Mouse (Mus musculus) forebrain, embryonic 14.5 days (tissue): ENCODE data around the gene Apon. TPM values are rescaled to one million over a fixed set of nuclear protein-coding genes. Genes with fewer than 3 reads are reported as not detected.

Experiments used
- ATAC-seq: fragments of 200-750 bp; cut with Nextera tagmentation; 2 replicates; pipeline ENCODE4 v1.8.0; 2017; ENCODE audit warnings: mild to moderate bottlenecking, moderate library complexity
- DNase-seq: peaks from one replicate; pipeline ENCODE4 v3.0.0-alpha.2; 2015; ENCODE audit warnings: low spot score
- H3K27ac ChIP-seq: fragments of 300-500 bp; sonication (generic); 2 replicates; pipeline ENCODE4 v1.5.1; 2014; ENCODE audit warnings: low read depth, mild to moderate bottlenecking, control low read depth, low read length, moderate library complexity
- H3K27me3 ChIP-seq: fragments of 300-500 bp; sonication (generic); replicated peaks from 2 replicates; pipeline ENCODE4 v1.6.1; 2014; ENCODE audit warnings: low read length, control low read depth, mixed read lengths; ENCODE audit not compliant: control insufficient read depth, insufficient read depth
- H3K36me3 ChIP-seq: fragments of 300-500 bp; sonication (generic); 2 replicates; pipeline ENCODE4 v1.6.1; 2014; ENCODE audit warnings: low read length, control low read depth; ENCODE audit not compliant: control insufficient read depth, insufficient read depth
- H3K4me1 ChIP-seq: fragments of 300-500 bp; sonication (generic); 2 replicates; pipeline ENCODE4 v1.6.1; 2014; ENCODE audit warnings: antibody characterized with exemption, low read length, control low read depth; ENCODE audit not compliant: control insufficient read depth, insufficient read depth
- H3K4me2 ChIP-seq: fragments of 300-500 bp; sonication (generic); 2 replicates; pipeline ENCODE4 v1.6.1; 2014; ENCODE audit warnings: mild to moderate bottlenecking, control low read depth, low read length
- H3K4me3 ChIP-seq: fragments of 300-500 bp; sonication (generic); 2 replicates; pipeline ENCODE4 v1.5.1; 2014; ENCODE audit warnings: low read depth, low read length, control low read depth
- H3K9ac ChIP-seq: fragments of 300-500 bp; sonication (generic); 2 replicates; pipeline ENCODE4 v1.6.1; 2014; ENCODE audit warnings: mild to moderate bottlenecking, low read length, control low read depth, moderate library complexity
- H3K9me3 ChIP-seq: fragments of 300-500 bp; sonication (generic); replicated peaks from 2 replicates; pipeline ENCODE4 v1.6.1; 2016; ENCODE audit warnings: low read length, control low read depth, mixed read lengths; ENCODE audit not compliant: control insufficient read depth
- WGBS: fragments of 180-500 bp; shearing (Covaris S2); extraction: QIAGEN DNeasy Blood & Tissue Kit; methylation state at CpG from one replicate; pipeline ENCODE4 v1.1.7; 2014; 5-methylcytosine and 5-hydroxymethylcytosine counted together
- polyA plus RNA-seq: library from polyadenylated mRNA; unstranded; fragments of >200 nt; fragmentation: Nextera tagmentation; extraction: Ambion mirVana; gene quantifications from 2 replicates; pipeline ENCODE4 v1.2.1, GENCODE M21; 2014

Apon gene
- 0.30 TPM in 1 of 2 replicates, not detected in the other for polyA plus RNA-seq

GRCm38 (mm10) chr10:128253677-128254255, at the start of gene Apon:
Apon (plus strand) TSS chr10:128254096.
- H3K9me3 ChIP-seq: no peaks in the 10 kb centered on the region
- DNase-seq: no peak
- H3K27ac ChIP-seq: no peak within 1 kb of the TSS
- ATAC-seq: no peak
- no peaks in the 10 kb centered on the region for H3K4me1 ChIP-seq
- H3K4me3 ChIP-seq: no peak within 1 kb of the TSS
- H3K27me3 ChIP-seq: no peaks in the 10 kb centered on the region
- 88% methylated on average over 4 of the region's 4 CpGs for WGBS
- H3K36me3 ChIP-seq: peaks cover 41% of the 10 kb centered on the region
- H3K4me2 ChIP-seq: no peak within 1 kb of the TSS
- no peak within 1 kb of the TSS for H3K9ac ChIP-seq

GRCm38 (mm10) chr10:128204941-128205340, 49.0 kb upstream of the Apon start:
- no peak overlapping the region for H3K4me3 ChIP-seq
- 91% methylated on average over 15 of the region's 15 CpGs for WGBS

GRCm38 (mm10) chr10:128208326-128208725, 45.6 kb upstream of the Apon start:
- Histone ChIP-seq H3K9ac (no peak overlapping the region), H3K4me3 (no peak overlapping the region), H3K27ac (no peak overlapping the region), H3K4me2 (no peak overlapping the region), H3K36me3 (0 out of 2 replicates have a peak, but pooled peaks cover 8% of the 10 kb centered on the region), H3K9me3 (no peaks in the 10 kb centered on the region), H3K4me1 (peaks cover 4% of the 10 kb centered on the region; the same call in 1 of the 2 replicates), H3K27me3 (no peaks in the 10 kb centered on the region)
- no peak for ATAC-seq
- 93% methylated on average over 10 of the region's 10 CpGs for WGBS
- DNase-seq: no peak

More at GRCm38 (mm10) chr10:128204941-128205340, 49.0 kb upstream of the Apon start:
- H3K27ac ChIP-seq: no peak overlapping the region
- no peaks in the 10 kb centered on the region for H3K4me1 ChIP-seq
- DNase-seq (no peak), ATAC-seq (no peak)
- no peaks in the 10 kb centered on the region for H3K27me3 ChIP-seq
- no peak overlapping the region for H3K9ac ChIP-seq
- H3K36me3 ChIP-seq: 0 out of 2 replicates have a peak, but pooled peaks cover 8% of the 10 kb centered on the region
- H3K9me3 ChIP-seq: no peaks in the 10 kb centered on the region
- no peak overlapping the region for H3K4me2 ChIP-seq

GRCm38 (mm10) chr10:128209311-128210009, 44.4 kb upstream of the Apon start:
- ATAC-seq (no peak), DNase-seq (no peak)
- H3K27me3 ChIP-seq: 0 out of 2 replicates have a peak, but pooled peaks cover 2% of the 10 kb centered on the region
- no peak overlapping the region for H3K4me2 ChIP-seq
- no peak overlapping the region for H3K9ac ChIP-seq
- H3K9me3 ChIP-seq: no peaks in the 10 kb centered on the region
- H3K4me3 ChIP-seq: no peak overlapping the region
- H3K4me1 ChIP-seq: peaks cover 4% of the 10 kb centered on the region; the same call in 1 of the 2 replicates
- H3K36me3 ChIP-seq: 0 out of 2 replicates have a peak, but pooled peaks cover 8% of the 10 kb centered on the region
- 93% methylated on average over 11 of the region's 11 CpGs for WGBS
- H3K27ac ChIP-seq: no peak overlapping the region

- no peak overlapping the region for H3K4me3 ChIP-seq
- no peaks in the 10 kb centered on the region for H3K9me3 ChIP-seq
- H3K36me3 ChIP-seq: 0 out of 2 replicates have a peak, but pooled peaks cover 8% of the 10 kb centered on the region
- H3K4me2 ChIP-seq: peak overlapping the region; percentile 61; the same call in 1 of the 2 replicates
- H3K27ac ChIP-seq: no peak overlapping the region
- peaks cover 4% of the 10 kb centered on the region; the same call in 1 of the 2 replicates for H3K4me1 ChIP-seq
- 89% methylated on average over 2 of the region's 2 CpGs for whole genome bisulfite sequencing
- H3K27me3 ChIP-seq: 0 out of 2 replicates have a peak, but pooled peaks cover 2% of the 10 kb centered on the region
- H3K9ac ChIP-seq: no peak overlapping the region
- ATAC-seq (no peak), DNase-seq (no peak)
These were observed 43.8 kb upstream of the Apon start for GRCm38 (mm10) chr10:128210131-128210530.

GRCm38 (mm10) chr10:128210954-128211353, 42.9 kb upstream of the Apon start:
- 29% methylated on average over 14 of the region's 14 CpGs for WGBS
- no peak for DNase-seq
- 0 out of 2 replicates have a peak, but pooled peaks cover 2% of the 10 kb centered on the region for H3K27me3 ChIP-seq

GRCm38 (mm10) chr10:128211390-128212108, 42.3 kb upstream of the Apon start, which contains the start of gene Spryd4:
Spryd4 (minus strand) TSS chr10:128211807.
- peak within 1 kb of the TSS; percentile 57 for H3K4me3 ChIP-seq
- H3K9me3 ChIP-seq: no peaks in the 10 kb centered on the region
- WGBS: under 1% methylated on average over 30 of the region's 30 CpGs
- H3K4me2 ChIP-seq: peak within 1 kb of the TSS; percentile 61
- DNase-seq: peak; percentile 96
- 0 out of 2 replicates have a peak, but pooled peaks cover 2% of the 10 kb centered on the region for H3K27me3 ChIP-seq
- H3K27ac ChIP-seq: no peak within 1 kb of the TSS; the same call in 1 of the 2 replicates
- H3K9ac ChIP-seq: peak within 1 kb of the TSS; percentile 68
- H3K4me1 ChIP-seq: peaks cover 4% of the 10 kb centered on the region; the same call in 1 of the 2 replicates
- ATAC-seq: peak; percentile 98
- 0 out of 2 replicates have a peak, but pooled peaks cover 5% of the 10 kb centered on the region for H3K36me3 ChIP-seq

More at GRCm38 (mm10) chr10:128210954-128211353, 42.9 kb upstream of the Apon start:
- H3K4me2 ChIP-seq: peak overlapping the region; percentile 61
- peak; percentile 14; the same call in 1 of the 2 replicates for ATAC-seq
- no peaks in the 10 kb centered on the region for H3K9me3 ChIP-seq
- H3K4me1 ChIP-seq: peaks cover 4% of the 10 kb centered on the region; the same call in 1 of the 2 replicates
- H3K9ac ChIP-seq: peak overlapping the region; percentile 68
- H3K36me3 ChIP-seq: 0 out of 2 replicates have a peak, but pooled peaks cover 8% of the 10 kb centered on the region
- H3K27ac ChIP-seq: no peak overlapping the region
- H3K4me3 ChIP-seq: peak overlapping the region; percentile 57

- H3K4me2 ChIP-seq: peak overlapping the region; percentile 61
- 49% methylated on average over 6 of the region's 6 CpGs for WGBS
- H3K27me3 ChIP-seq: 0 out of 2 replicates have a peak, but pooled peaks cover 2% of the 10 kb centered on the region
- peak overlapping the region; percentile 57 for H3K4me3 ChIP-seq
- no peak overlapping the region; the same call in 1 of the 2 replicates for H3K27ac ChIP-seq
- ATAC-seq: peak; percentile 13; the same call in 1 of the 2 replicates
- no peak for DNase-seq
- peak overlapping the region; percentile 68 for H3K9ac ChIP-seq
- no peaks in the 10 kb centered on the region for H3K9me3 ChIP-seq
- peaks cover 4% of the 10 kb centered on the region; the same call in 1 of the 2 replicates for H3K4me1 ChIP-seq
- 0 out of 2 replicates have a peak, but pooled peaks cover 3% of the 10 kb centered on the region for H3K36me3 ChIP-seq
These were observed 41.7 kb upstream of the Apon start for GRCm38 (mm10) chr10:128212148-128212547.
